Mouse (Mus musculus): ENCODE data around the gene Eno2. TPM values are rescaled to one million over a fixed set of nuclear protein-coding genes. Genes with fewer than 3 reads are reported as not detected.

The Eno2 gene
- total and polyA plus RNA-seq, 3 experiments: 20.8 to 24.6 (median 23.6) TPM

GRCm38 (mm10) chr6:124795781-124796180, 26.3 kb upstream of the Eno2 start:
- H3K9me3 ChIP-seq (replicated peaks; ENCODE audit: low read length): no peaks in the 10 kb centered on the region

GRCm38 (mm10) chr6:124791911-124792310, 22.4 kb upstream of the Eno2 start:
- Histone ChIP-seq H3K27me3 (replicated peaks) (no peaks in the 10 kb centered on the region), H3K9me3 (replicated peaks; ENCODE audit: low read length) (no peaks in the 10 kb centered on the region), H3K4me2 (ENCODE audit: insufficient read depth, low read depth, poor library complexity, severe bottlenecking) (no peak overlapping the region), H3K4me1 (ENCODE audit: control insufficient read depth in 1 of 2, insufficient read depth in 2 of 2) (peaks cover 3 to 13% of the 10 kb centered on the region in 2 experiments; a peak in 3 of 4 replicates), H3K79me2 (replicated peaks; ENCODE audit: control insufficient read depth, extremely low read depth, insufficient read depth, poor library complexity, severe bottlenecking) (no peaks in the 10 kb centered on the region), H3K9ac (ENCODE audit: insufficient read depth, low read depth) (no peak overlapping the region), H3K4me3 (replicated peaks in 1 of 3; ENCODE audit: low read depth in 2 of 3, low read length in 2 of 3, poor library complexity in 1 of 3) (no peak overlapping the region), H3K27ac (ENCODE audit: insufficient read depth, low read depth) (no peak overlapping the region), H3K36me3 (replicated peaks in 1 of 2; ENCODE audit: control insufficient read depth in 1 of 2, insufficient read depth in 1 of 2, low read length in 1 of 2) (peaks cover 0 to 11% of the 10 kb centered on the region in 2 experiments)
- no peak for DNase-seq (ENCODE audit: extremely low read depth)
- TF ChIP-seq JUN (IDR thresholded peaks at IDR 0.05; ENCODE audit: insufficient read depth, low read depth, low read length): no peak
- TF ChIP-seq MEF2A (IDR thresholded peaks at IDR 0.05; ENCODE audit: borderline replicate concordance, low read depth, low read length): no peak
- no peak for TF ChIP-seq POLR2AphosphoS2 (IDR thresholded peaks at IDR 0.05; ENCODE audit: low read depth, low read length)
- no peak for TF ChIP-seq SMC3 (IDR thresholded peaks at IDR 0.05; ENCODE audit: low read depth, low read length)
- no peak for TF ChIP-seq ZKSCAN1 (IDR thresholded peaks at IDR 0.05; ENCODE audit: borderline replicate concordance, low read depth, low read length)
- TF ChIP-seq TBP (conservative IDR thresholded peaks at IDR 0.05; ENCODE audit: low read depth, low read length): no peak
- no peak for TF ChIP-seq MAFK (IDR thresholded peaks at IDR 0.05; ENCODE audit: insufficient replicate concordance, low read length)
- no peak for TF ChIP-seq BHLHE40 (IDR thresholded peaks at IDR 0.05; ENCODE audit: low read depth, low read length)
- no peak for TF ChIP-seq E2F4 (IDR thresholded peaks at IDR 0.05; ENCODE audit: insufficient replicate concordance, low read depth, low read length)
- no peak for TF ChIP-seq ELF1 (IDR thresholded peaks at IDR 0.05; ENCODE audit: low read depth, low read length)
- TF ChIP-seq ETS1 (conservative IDR thresholded peaks at IDR 0.05; ENCODE audit: low read depth, low read length): no peak
- no peak for TF ChIP-seq NELFE (IDR thresholded peaks at IDR 0.05; ENCODE audit: low read depth, low read length)
- no peak for TF ChIP-seq NRF1 (IDR thresholded peaks at IDR 0.05; ENCODE audit: low read depth, low read length)
- TF ChIP-seq IRF4 (IDR thresholded peaks at IDR 0.05; ENCODE audit: low read depth, low read length): no peak
- dilution Hi-C loops (cut with MboI; ENCODE audit: extremely low pct_ligation_motif_present, extremely low pct_unique_long_range_greater_than_20kb, low sequenced_read_pairs) (no loop called here), in situ Hi-C loops (cut with MboI; ENCODE audit: low pct_ligation_motif_present, low pct_unique_long_range_greater_than_20kb, low sequenced_read_pairs) (no loop called here)

More at GRCm38 (mm10) chr6:124795781-124796180, 26.3 kb upstream of the Eno2 start:
- Histone ChIP-seq H3K4me2 (ENCODE audit: insufficient read depth, low read depth, poor library complexity, severe bottlenecking) (no peak overlapping the region), H3K27ac (ENCODE audit: insufficient read depth, low read depth) (no peak overlapping the region), H3K27me3 (replicated peaks) (no peaks in the 10 kb centered on the region), H3K79me2 (replicated peaks; ENCODE audit: control insufficient read depth, extremely low read depth, insufficient read depth, poor library complexity, severe bottlenecking) (no peaks in the 10 kb centered on the region), H3K4me1 (ENCODE audit: control insufficient read depth in 1 of 2, insufficient read depth in 2 of 2) (no peaks in the 10 kb centered on the region), H3K9ac (ENCODE audit: insufficient read depth, low read depth) (no peak overlapping the region), H3K4me3 (replicated peaks in 1 of 3; ENCODE audit: low read depth in 2 of 3, low read length in 2 of 3, poor library complexity in 1 of 3) (no peak overlapping the region), H3K36me3 (replicated peaks in 1 of 2; ENCODE audit: control insufficient read depth in 1 of 2, insufficient read depth in 1 of 2, low read length in 1 of 2) (peaks cover 0 to 5% of the 10 kb centered on the region in 2 experiments)
- in situ Hi-C loops (cut with MboI; ENCODE audit: low pct_ligation_motif_present, low pct_unique_long_range_greater_than_20kb, low sequenced_read_pairs): no loop called here
- TF ChIP-seq POLR2A (IDR thresholded peaks at IDR 0.05; ENCODE audit: low read depth, low read length): no peak
- TF ChIP-seq SMC3 (IDR thresholded peaks at IDR 0.05; ENCODE audit: low read depth, low read length): no peak
- TF ChIP-seq JUND (conservative IDR thresholded peaks at IDR 0.05; ENCODE audit: low read depth, low read length): no peak
- TF ChIP-seq GABPA (IDR thresholded peaks at IDR 0.05; ENCODE audit: insufficient replicate concordance, low read depth, low read length): no peak
- TF ChIP-seq POLR2AphosphoS2 (IDR thresholded peaks at IDR 0.05; ENCODE audit: low read depth, low read length): no peak
- no peak for TF ChIP-seq SIN3A (IDR thresholded peaks at IDR 0.05; ENCODE audit: low read length)
- no peak for TF ChIP-seq CTCF (conservative IDR thresholded peaks at IDR 0.05 in 1 of 2, IDR thresholded peaks at IDR 0.05 in 1 of 2; ENCODE audit: low read depth in 2 of 2, low read length in 2 of 2)
- TF ChIP-seq HCFC1 (IDR thresholded peaks at IDR 0.05; ENCODE audit: low read depth, low read length): no peak
- no peak for TF ChIP-seq ZKSCAN1 (IDR thresholded peaks at IDR 0.05; ENCODE audit: borderline replicate concordance, low read depth, low read length)
- TF ChIP-seq MYC (IDR thresholded peaks at IDR 0.05; ENCODE audit: low read depth, low read length): no peak
- no peak for TF ChIP-seq USF2 (conservative IDR thresholded peaks at IDR 0.05; ENCODE audit: low read depth, low read length)
- no peak for TF ChIP-seq KAT2A (IDR thresholded peaks at IDR 0.05; ENCODE audit: insufficient replicate concordance, low read length)
- no peak for TF ChIP-seq IRF4 (IDR thresholded peaks at IDR 0.05; ENCODE audit: low read depth, low read length)
- TF ChIP-seq RCOR1 (conservative IDR thresholded peaks at IDR 0.05; ENCODE audit: low read depth, low read length): no peak
- TF ChIP-seq JUN (IDR thresholded peaks at IDR 0.05; ENCODE audit: insufficient read depth, low read depth, low read length): no peak
- no peak for TF ChIP-seq E2F4 (IDR thresholded peaks at IDR 0.05; ENCODE audit: insufficient replicate concordance, low read depth, low read length)
- no peak for TF ChIP-seq ZC3H11A (IDR thresholded peaks at IDR 0.05; ENCODE audit: low read depth, low read length)
- no peak for TF ChIP-seq EP300 (IDR thresholded peaks at IDR 0.05; ENCODE audit: low read length)
- no peak for DNase-seq (ENCODE audit: extremely low read depth)
- dilution Hi-C loops (cut with MboI; ENCODE audit: extremely low pct_ligation_motif_present, extremely low pct_unique_long_range_greater_than_20kb, low sequenced_read_pairs): no loop called here
